29 mouse cellular contexts compared by ENCODE assay signal in the genomic region with DNA sequence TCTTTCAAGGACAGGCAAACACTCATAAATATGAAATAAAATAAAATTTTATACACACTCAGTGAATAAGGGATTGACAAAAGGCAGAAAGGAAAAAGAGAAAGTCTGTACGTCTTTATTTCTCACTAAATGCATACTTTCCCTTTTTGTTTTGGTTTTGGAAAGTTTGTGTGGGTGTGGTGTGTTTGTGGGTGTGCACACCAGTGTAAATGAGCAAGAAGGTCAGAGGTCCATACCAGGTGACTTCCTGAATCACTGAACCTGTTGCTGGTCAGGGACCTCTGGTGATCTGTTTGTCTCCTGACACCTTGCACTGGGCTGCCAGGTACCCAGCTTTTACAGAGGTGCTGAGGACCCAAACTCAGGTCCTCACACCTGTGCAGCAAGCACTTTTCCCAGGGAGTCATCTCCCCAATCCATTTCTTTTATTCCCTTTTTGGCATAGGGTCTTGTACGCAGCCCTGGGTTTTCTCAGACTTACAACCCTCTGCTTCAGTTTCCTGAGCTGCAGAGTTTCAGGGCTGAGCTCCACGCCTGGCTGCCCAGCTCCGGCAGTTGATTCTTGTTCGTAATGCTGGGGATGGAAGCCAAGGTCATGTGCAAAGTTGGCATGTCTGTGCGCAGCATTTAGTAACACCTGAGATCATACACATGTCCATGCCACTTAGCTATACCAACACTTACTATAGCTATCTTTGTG. TPM values are rescaled to one million over a fixed set of nuclear protein-coding genes. Genes with fewer than 3 reads are reported as not detected.
A peak's percentile ranks its signal among the peaks of the same experiment; 100 is the strongest.
DNase-seq lines count a peak whose midpoint lies in the region; ATAC-seq and TF ChIP-seq lines count a peak whose summit lies in the region.
"Had no signal": no experiment of that assay in that cellular context is flagged by ENCODE, and none has a peak within 500 bp of the region (broad histone marks: within the 10 kb centered on the region; RNA-seq: fewer than 3 reads in every experiment).

No protein-coding gene starts in this region.

- DNase-seq in liver, postnatal 0 days, result no peak
- DNase-seq in liver, result no peak
- DNase-seq in induced T-regulatory cell, adult 2 months (ENCODE audit: low read depth), result peak; percentile 54
- peak; percentile 46 to 69 for DNase-seq in kidney, postnatal 25 days
- peak; percentile 54 for DNase-seq in splenic B cell, adult 2 months (ENCODE audit: low read depth, low spot score)
- no peak for DNase-seq in lung, postnatal 0 days (ENCODE audit: low spot score)
- DNase-seq in lung, adult 2 months, result no peak
- DNase-seq: adrenal gland, postnatal 14 days; cerebellum, adult 11 months; cerebellum, adult 9-10 months; cerebellum, postnatal 36 days; gastrocnemius, postnatal 10 days; heart, postnatal 36 days; layer of hippocampus, adult 9-11 months; lung, adult 18-20 months; lung, postnatal 14 days; thymus, adult 2 months; thymus, postnatal 4 days had no signal

- ATAC-seq in liver, postnatal 0 days, result peak; percentile 81
- ATAC-seq in lung, postnatal 0 days, result no peak
- ATAC-seq: forebrain, embryonic 13.5 days; hindbrain, postnatal 0 days; intestine, embryonic 16.5 days; liver, embryonic 12.5 days; midbrain, embryonic 15.5 days; Patski had no signal

- 75% methylated on average over 6 of the region's 6 CpGs for WGBS in liver, postnatal 0 days (ENCODE audit: insufficient replicate concordance)
- WGBS in lung, postnatal 0 days, result 64% methylated on average over 6 of the region's 6 CpGs
- 60% methylated on average over 6 of the region's 6 CpGs for WGBS in lung, adult 2 months

- TF ChIP-seq POLR2A in lung, adult 2 months (IDR thresholded peaks at IDR 0.05; ENCODE audit: borderline replicate concordance, extremely low read depth, low read depth, low read length), result no peak

- H3K36me3 ChIP-seq in liver, postnatal 0 days (replicated peaks; ENCODE audit: insufficient read depth, low read length), result no peaks in the 10 kb centered on the region
- H3K36me3 ChIP-seq in splenic B cell, adult 2 months (ENCODE audit: control insufficient read depth, insufficient read depth, low read length, poor library complexity, severe bottlenecking), result no peaks in the 10 kb centered on the region
- H3K36me3 ChIP-seq in lung, postnatal 0 days (ENCODE audit: insufficient read depth, low read length), result no peaks in the 10 kb centered on the region
- H3K36me3 ChIP-seq: heart, embryonic 10.5 days; hindbrain, embryonic 12.5 days; limb, embryonic 13.5 days; liver, embryonic 12.5 days; midbrain, embryonic 10.5 days; midbrain, embryonic 15.5 days had no signal

- H3K4me1 ChIP-seq in liver, postnatal 0 days (ENCODE audit: insufficient read depth), result peaks cover 3% of the 10 kb centered on the region; the same call in 1 of the 2 replicates
- no peaks in the 10 kb centered on the region for H3K4me1 ChIP-seq in lung, postnatal 0 days (ENCODE audit: insufficient read depth, low read depth, low read length)
- no peaks in the 10 kb centered on the region for H3K4me1 ChIP-seq in lung, adult 2 months (ENCODE audit: control insufficient read depth, insufficient read depth, low read length)
- H3K4me1 ChIP-seq: forebrain, embryonic 13.5 days; hindbrain, embryonic 12.5 days; limb, embryonic 13.5 days; liver, embryonic 12.5 days; midbrain, embryonic 10.5 days; midbrain, embryonic 15.5 days had no signal

- no peaks in the 10 kb centered on the region for H3K9me3 ChIP-seq in liver, postnatal 0 days (ENCODE audit: low read length)
- H3K9me3 ChIP-seq in lung, postnatal 0 days (ENCODE audit: low read length), result no peaks in the 10 kb centered on the region
- H3K9me3 ChIP-seq: forebrain, embryonic 13.5 days; heart, embryonic 10.5 days; hindbrain, embryonic 12.5 days; limb, embryonic 13.5 days; liver, embryonic 12.5 days; midbrain, embryonic 15.5 days had no signal

- TF ChIP-seq CTCF in liver, postnatal 0 days (IDR thresholded peaks at IDR 0.05; ENCODE audit: low read depth), result no peak
- no peak for TF ChIP-seq CTCF in lung, postnatal 0 days (IDR thresholded peaks at IDR 0.05)
- TF ChIP-seq CTCF in lung, adult 2 months (IDR thresholded peaks at IDR 0.05; ENCODE audit: insufficient read depth, low read length), result no peak

- no peaks in the 10 kb centered on the region for H3K27me3 ChIP-seq in liver, postnatal 0 days (ENCODE audit: insufficient read depth, low read length)
- H3K27me3 ChIP-seq in splenic B cell, adult 2 months (ENCODE audit: control insufficient read depth, insufficient read depth, low read length, poor library complexity, severe bottlenecking), result no peaks in the 10 kb centered on the region
- H3K27me3 ChIP-seq in lung, postnatal 0 days (replicated peaks; ENCODE audit: insufficient read depth, low read length), result no peaks in the 10 kb centered on the region
- H3K27me3 ChIP-seq: forebrain, embryonic 13.5 days; hindbrain, embryonic 12.5 days; limb, embryonic 13.5 days; liver, embryonic 12.5 days; midbrain, embryonic 15.5 days; Patski had no signal

- no peak overlapping the region for H3K4me3 ChIP-seq in liver, postnatal 0 days (ENCODE audit: low read depth, low read length)
- no peak overlapping the region for H3K4me3 ChIP-seq in lung, postnatal 0 days (ENCODE audit: low read depth, low read length)
- H3K4me3 ChIP-seq in lung, adult 2 months (replicated peaks; ENCODE audit: extremely low read depth, low read depth, low read length), result no peak overlapping the region
- H3K4me3 ChIP-seq: forebrain, embryonic 13.5 days; heart, embryonic 10.5 days; hindbrain, embryonic 12.5 days; limb, embryonic 13.5 days; liver, embryonic 12.5 days; midbrain, embryonic 10.5 days; midbrain, embryonic 15.5 days had no signal

- H3K27ac ChIP-seq in liver, postnatal 0 days (ENCODE audit: low read depth), result no peak overlapping the region
- no peak overlapping the region for H3K27ac ChIP-seq in lung, postnatal 0 days (ENCODE audit: low read length)
- H3K27ac ChIP-seq: forebrain, embryonic 13.5 days; heart, embryonic 10.5 days; hindbrain, embryonic 12.5 days; hindbrain, postnatal 0 days; limb, embryonic 13.5 days; liver, embryonic 12.5 days; midbrain, embryonic 10.5 days; midbrain, embryonic 15.5 days; stomach, postnatal 0 days had no signal

- no peak overlapping the region for H3K4me2 ChIP-seq in liver, postnatal 0 days (ENCODE audit: low read depth, low read length)
- H3K4me2 ChIP-seq in lung, postnatal 0 days (replicated peaks; ENCODE audit: low read depth, low read length), result no peak overlapping the region
- H3K4me2 ChIP-seq: forebrain, embryonic 13.5 days; hindbrain, embryonic 12.5 days; limb, embryonic 13.5 days; liver, embryonic 12.5 days; midbrain, embryonic 15.5 days had no signal

- no peak overlapping the region for H3K9ac ChIP-seq in liver, postnatal 0 days (replicated peaks)
- H3K9ac ChIP-seq in lung, postnatal 0 days (replicated peaks; ENCODE audit: low read depth), result no peak overlapping the region
- H3K9ac ChIP-seq: forebrain, embryonic 13.5 days; hindbrain, embryonic 12.5 days; limb, embryonic 13.5 days; liver, embryonic 12.5 days; midbrain, embryonic 15.5 days had no signal

- no peak for TF ChIP-seq EP300 in liver, postnatal 0 days (IDR thresholded peaks at IDR 0.05; ENCODE audit: low read depth)
- no peak for TF ChIP-seq EP300 in lung, postnatal 0 days (IDR thresholded peaks at IDR 0.05)

RNA-seq across cellular contexts. Expression of a gene that starts 24.6 kb away (rescaled TPM):
- polyA plus RNA-seq in liver, postnatal 0 days (2015; fragmentation: Nextera tagmentation; extraction: Ambion mirVana), result 1.5 and 1.9 TPM in 2 replicates
- polyA plus RNA-seq in lung, postnatal 0 days (2015; fragmentation: Nextera tagmentation; extraction: Ambion mirVana), result 0.58 and 0.64 TPM in 2 replicates
- polyA plus RNA-seq in lung, adult 2 months (2012; rRNA removed), result 1.9 and 2.6 TPM in 2 replicates

RNA-seq across cellular contexts. Expression of a gene that starts 51.2 kb away (rescaled TPM):
- polyA plus RNA-seq in liver, postnatal 0 days (2015; fragmentation: Nextera tagmentation; extraction: Ambion mirVana), result 0.47 and 0.79 TPM in 2 replicates
- 0.68 and 0.99 TPM in 2 replicates for polyA plus RNA-seq in lung, postnatal 0 days (2015; fragmentation: Nextera tagmentation; extraction: Ambion mirVana)
- 0.83 and 1.4 TPM in 2 replicates for polyA plus RNA-seq in lung, adult 2 months (2012; rRNA removed)

Comparison
In these comparisons a context has a peak if more than half of its experiments do, and no peak if none do; other contexts are left out.
1. DNase-seq: peak in induced T-regulatory cell, adult 2 months (single experiment), kidney, postnatal 25 days (2 of 2) and splenic B cell, adult 2 months (single experiment); none in liver, postnatal 0 days (single experiment), liver (single experiment), lung, postnatal 0 days (single experiment) and lung, adult 2 months (single experiment).